Mouse (Mus musculus) hindbrain, embryonic 15.5 days (tissue): ENCODE measurements around the gene Fam227a. TPM values are rescaled to one million over a fixed set of nuclear protein-coding genes. Genes with fewer than 3 reads are reported as not detected.

Experiments
- ATAC-seq: fragments of 200-750 bp; cut with Nextera tagmentation; 2 replicates; pipeline ENCODE4 v1.8.0; 2017; ENCODE audit warnings: low read depth, moderate number of reproducible peaks, moderate TSS enrichment; ENCODE audit not compliant: low FRiP score
- H3K27ac ChIP-seq: fragments of 300-500 bp; sonication (generic); replicated peaks from 2 replicates; pipeline ENCODE4 v1.5.1; 2015; ENCODE audit warnings: mild to moderate bottlenecking, inconsistent platforms
- H3K27me3 ChIP-seq: fragments of 300-500 bp; sonication (generic); 2 replicates; pipeline ENCODE4 v1.6.1; 2015; ENCODE audit warnings: control low read depth, inconsistent platforms
- H3K36me3 ChIP-seq: fragments of 300-500 bp; sonication (generic); 2 replicates; pipeline ENCODE4 v1.6.1; 2015; ENCODE audit warnings: control low read depth, inconsistent platforms
- H3K4me1 ChIP-seq: fragments of 300-500 bp; sonication (generic); replicated peaks from 2 replicates; pipeline ENCODE4 v1.6.1; 2015; ENCODE audit warnings: control low read depth, inconsistent platforms
- H3K4me2 ChIP-seq: fragments of 300-500 bp; sonication (generic); 2 replicates; pipeline ENCODE4 v1.6.1; 2015; ENCODE audit warnings: moderate library complexity, mild to moderate bottlenecking, inconsistent platforms
- H3K4me3 ChIP-seq: fragments of 300-500 bp; sonication (generic); 2 replicates; pipeline ENCODE4 v1.5.1; 2015; ENCODE audit warnings: mild to moderate bottlenecking, inconsistent platforms
- H3K9ac ChIP-seq: fragments of 300-500 bp; sonication (generic); 2 replicates; pipeline ENCODE4 v1.6.1; 2015; ENCODE audit warnings: inconsistent platforms
- H3K9me3 ChIP-seq: fragments of 300-500 bp; sonication (generic); 2 replicates; pipeline ENCODE4 v1.6.1; 2016; ENCODE audit warnings: control low read depth, inconsistent platforms
- WGBS: fragments of 180-500 bp; shearing (Covaris S2); methylation state at CpG from one replicate; pipeline ENCODE4 v1.1.7; 2015; 5-methylcytosine and 5-hydroxymethylcytosine counted together
- polyA plus RNA-seq: library from polyadenylated mRNA; unstranded; fragments of >200 nt; fragmentation: Nextera tagmentation; extraction: Ambion mirVana; gene quantifications from 2 replicates; pipeline ENCODE4 v1.2.1, GENCODE M21; 2015

The Fam227a gene
- polyA plus RNA-seq, 1 experiment from 2014 or later, result 4.5 TPM

DNA sequence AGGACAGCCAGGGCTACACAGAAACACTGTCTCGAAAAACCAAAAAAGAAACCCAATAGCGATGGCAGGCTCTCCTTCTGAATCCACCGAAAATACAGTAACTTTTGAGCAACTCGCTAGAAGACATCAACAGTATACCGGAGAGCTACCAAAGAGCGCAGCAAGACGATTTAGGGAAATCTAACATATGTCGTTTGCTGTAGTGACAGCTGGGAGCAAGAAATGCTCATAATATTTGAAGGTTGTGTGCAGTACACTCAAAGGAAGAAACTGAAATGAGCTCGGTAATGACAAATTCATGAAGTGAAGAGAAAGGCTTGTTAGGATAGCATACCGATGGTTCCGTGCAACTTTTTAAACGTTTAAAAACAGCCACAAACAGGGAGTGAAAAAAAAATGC is 52.6 kb downstream of the Fam227a start:
- WGBS, result 91% methylated on average over 12 of the region's 12 CpGs

GRCm38 (mm10) chr15:79604990-79605665 is 53.6 kb downstream of the Fam227a start, which contains the start of gene Dmc1:
Gene Dmc1, minus strand, starts transcription at chr15:79605109.
- no peak for ATAC-seq
- H3K9me3 ChIP-seq, result no peaks in the 10 kb centered on the region
- H3K27ac ChIP-seq, result no peak within 1 kb of the TSS
- 11% methylated on average over 37 of the region's 37 CpGs for WGBS
- no peak within 1 kb of the TSS; the same call in 1 of the 2 replicates for H3K9ac ChIP-seq
- H3K36me3 ChIP-seq, result 0 out of 2 replicates have a peak, but pooled peaks cover 3% of the 10 kb centered on the region
- H3K4me2 ChIP-seq, result peak within 1 kb of the TSS; percentile 51
- peaks cover 8% of the 10 kb centered on the region for H3K4me1 ChIP-seq
- 0 out of 2 replicates have a peak, but pooled peaks cover 2% of the 10 kb centered on the region for H3K27me3 ChIP-seq
- peak within 1 kb of the TSS; percentile 36 for H3K4me3 ChIP-seq

More for the DNA sequence above, 52.6 kb downstream of the Fam227a start:
- H3K4me3 ChIP-seq, result no peak overlapping the region
- H3K36me3 ChIP-seq, result peaks cover 11% of the 10 kb centered on the region
- no peaks in the 10 kb centered on the region for H3K9me3 ChIP-seq
- no peak overlapping the region for H3K4me2 ChIP-seq
- H3K27ac ChIP-seq, result no peak overlapping the region
- no peak overlapping the region for H3K9ac ChIP-seq
- 0 out of 2 replicates have a peak, but pooled peaks cover 2% of the 10 kb centered on the region for H3K27me3 ChIP-seq
- no peak for ATAC-seq
- H3K4me1 ChIP-seq, result peaks cover 8% of the 10 kb centered on the region

- no peak overlapping the region for H3K27ac ChIP-seq
- WGBS, result 86% methylated on average over 2 of the region's 2 CpGs
Observed at GRCm38 (mm10) chr15:79600176-79600575, 58.6 kb downstream of the Fam227a start.

DNA sequence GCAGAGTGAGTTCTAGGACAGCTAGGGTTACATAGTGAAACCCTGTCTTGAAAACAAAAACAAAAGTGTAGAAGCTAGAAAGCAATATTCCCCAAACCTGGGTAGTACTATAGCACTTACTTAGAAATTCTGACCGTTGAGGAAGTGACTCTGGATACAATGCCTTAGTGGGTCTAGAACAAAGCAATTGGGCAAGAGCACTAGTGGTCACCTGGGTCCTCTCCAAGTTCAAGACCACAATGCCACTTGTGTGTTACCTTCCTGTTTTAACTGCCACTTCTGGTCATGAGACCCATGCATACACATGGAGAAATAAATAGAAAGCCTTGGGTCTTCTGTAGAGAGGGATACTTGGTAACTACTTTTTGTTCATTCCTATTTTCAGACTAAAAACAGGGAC is 60.0 kb downstream of the Fam227a start:
- Histone ChIP-seq H3K9me3 (no peaks in the 10 kb centered on the region), H3K4me3 (no peak overlapping the region), H3K27me3 (no peaks in the 10 kb centered on the region), H3K4me1 (no peaks in the 10 kb centered on the region), H3K9ac (no peak overlapping the region), H3K27ac (no peak overlapping the region), H3K36me3 (no peaks in the 10 kb centered on the region), H3K4me2 (no peak overlapping the region)
- ATAC-seq, result no peak
- 100% methylated on average over 1 of the region's 1 CpGs for WGBS

More at GRCm38 (mm10) chr15:79600176-79600575, 58.6 kb downstream of the Fam227a start:
- no peak for ATAC-seq
- peaks cover 8% of the 10 kb centered on the region for H3K4me1 ChIP-seq
- no peaks in the 10 kb centered on the region for H3K36me3 ChIP-seq
- no peak overlapping the region for H3K9ac ChIP-seq
- no peaks in the 10 kb centered on the region for H3K9me3 ChIP-seq
- H3K4me3 ChIP-seq, result no peak overlapping the region
- 0 out of 2 replicates have a peak, but pooled peaks cover 2% of the 10 kb centered on the region for H3K27me3 ChIP-seq
- H3K4me2 ChIP-seq, result no peak overlapping the region

GRCm38 (mm10) chr15:79581581-79581980 is 77.2 kb downstream of the Fam227a start:
- WGBS, result 61% methylated on average over 1 of the region's 1 CpGs
- H3K9ac ChIP-seq, result no peak overlapping the region

GRCm38 (mm10) chr15:79577671-79578426 is 80.9 kb downstream of the Fam227a start:
- ATAC-seq, result no peak
- Histone ChIP-seq H3K36me3 (no peaks in the 10 kb centered on the region), H3K27me3 (no peaks in the 10 kb centered on the region), H3K27ac (no peak overlapping the region), H3K4me2 (no peak overlapping the region), H3K4me1 (no peaks in the 10 kb centered on the region), H3K4me3 (no peak overlapping the region), H3K9me3 (no peaks in the 10 kb centered on the region), H3K9ac (no peak overlapping the region)
- 68% methylated on average over 6 of the region's 6 CpGs for WGBS

More at GRCm38 (mm10) chr15:79581581-79581980, 77.2 kb downstream of the Fam227a start:
- H3K36me3 ChIP-seq, result no peaks in the 10 kb centered on the region
- H3K4me2 ChIP-seq, result no peak overlapping the region
- H3K9me3 ChIP-seq, result no peaks in the 10 kb centered on the region
- no peak overlapping the region for H3K4me3 ChIP-seq
- H3K4me1 ChIP-seq, result no peaks in the 10 kb centered on the region
- ATAC-seq, result no peak
- H3K27ac ChIP-seq, result no peak overlapping the region
- H3K27me3 ChIP-seq, result no peaks in the 10 kb centered on the region

DNA sequence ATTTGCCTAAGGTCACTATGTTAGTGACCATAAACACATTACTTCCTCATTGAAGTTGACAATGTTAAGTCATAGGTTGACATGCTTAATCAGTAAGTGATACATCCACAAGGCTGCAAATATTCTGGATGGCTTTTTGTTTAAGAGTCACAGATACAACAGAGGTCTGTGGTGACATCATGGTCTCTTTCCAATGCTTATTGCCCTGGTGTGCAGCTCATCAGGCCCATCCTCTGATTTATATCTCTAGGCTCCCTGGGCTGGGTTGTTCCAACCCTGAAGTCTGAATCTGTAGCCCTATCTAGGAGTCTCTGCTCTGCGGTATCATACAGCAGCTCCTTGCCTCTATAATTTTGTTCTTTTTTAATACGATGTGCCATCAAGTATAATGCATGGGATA is 81.8 kb downstream of the Fam227a start:
- Histone ChIP-seq H3K4me1 (no peaks in the 10 kb centered on the region), H3K36me3 (no peaks in the 10 kb centered on the region), H3K27me3 (no peaks in the 10 kb centered on the region), H3K9me3 (no peaks in the 10 kb centered on the region), H3K27ac (no peak overlapping the region), H3K4me3 (no peak overlapping the region), H3K9ac (no peak overlapping the region), H3K4me2 (no peak overlapping the region)
- 88% methylated on average over 2 of the region's 2 CpGs for WGBS
- ATAC-seq, result no peak

- Histone ChIP-seq H3K4me3 (no peak overlapping the region), H3K9me3 (no peaks in the 10 kb centered on the region), H3K4me2 (no peak overlapping the region), H3K27me3 (no peaks in the 10 kb centered on the region), H3K36me3 (no peaks in the 10 kb centered on the region), H3K4me1 (no peaks in the 10 kb centered on the region), H3K27ac (no peak overlapping the region), H3K9ac (no peak overlapping the region)
- 69% methylated on average over 1 of the region's 1 CpGs for WGBS
- ATAC-seq, result no peak
Observed at GRCm38 (mm10) chr15:79575543-79576222, 83.1 kb downstream of the Fam227a start.

GRCm38 (mm10) chr15:79562417-79562816 is 96.3 kb downstream of the Fam227a start:
- no peak for ATAC-seq
- Histone ChIP-seq H3K27ac (no peak overlapping the region), H3K36me3 (no peaks in the 10 kb centered on the region), H3K27me3 (no peaks in the 10 kb centered on the region), H3K4me3 (no peak overlapping the region), H3K9ac (no peak overlapping the region), H3K4me1 (no peaks in the 10 kb centered on the region), H3K9me3 (no peaks in the 10 kb centered on the region), H3K4me2 (no peak overlapping the region)
- 85% methylated on average over 9 of the region's 9 CpGs for WGBS

DNA sequence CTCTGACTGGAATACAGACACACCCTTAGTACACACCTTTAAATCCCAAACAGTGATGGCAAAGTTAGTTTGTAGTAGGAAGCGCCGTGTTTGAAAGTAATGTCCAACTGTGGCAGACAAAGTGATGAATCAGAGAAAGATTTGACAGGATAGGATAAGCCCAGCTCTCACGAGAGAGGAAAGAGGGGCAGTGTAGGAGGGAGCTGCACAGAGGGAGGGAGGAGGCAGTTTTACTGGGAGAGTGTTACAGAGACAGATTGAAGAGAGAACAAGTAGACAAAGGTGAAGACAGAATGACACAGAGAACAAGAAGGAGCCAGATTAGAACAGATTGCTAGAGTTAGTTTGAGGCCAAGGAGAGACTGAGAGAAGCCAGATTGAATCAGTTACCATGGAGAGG is 99.1 kb downstream of the Fam227a start:
- Histone ChIP-seq H3K36me3 (no peaks in the 10 kb centered on the region), H3K27ac (no peak overlapping the region), H3K9me3 (no peaks in the 10 kb centered on the region), H3K4me3 (no peak overlapping the region), H3K27me3 (no peaks in the 10 kb centered on the region), H3K4me1 (no peaks in the 10 kb centered on the region), H3K9ac (no peak overlapping the region), H3K4me2 (no peak overlapping the region)
- ATAC-seq, result no peak
- WGBS, result 81% methylated on average over 3 of the region's 3 CpGs
